Mouse (Mus musculus) 3T3-L1 (cell line): ENCODE results near the gene Strn3.

ENCODE experiments used
- DNase-seq: peaks from one replicate; pipeline ENCODE4 v3.0.0-alpha.2; 2015; ENCODE audit warnings: low read depth, low spot score

The Strn3 gene

GRCm38 (mm10) chr12:51621161-51621560 lies 70.5 kb downstream of the Strn3 start:
- DNase-seq: no peak

GRCm38 (mm10) chr12:51620572-51620971 lies 71.1 kb downstream of the Strn3 start:
- no peak for DNase-seq

- no peak for DNase-seq
These were observed 79.3 kb downstream of the Strn3 start for GRCm38 (mm10) chr12:51612361-51612760.

- peak; percentile 78 for DNase-seq
These were observed 85.6 kb downstream of the Strn3 start for GRCm38 (mm10) chr12:51606138-51606537.

- DNase-seq: no peak
These were observed 88.4 kb downstream of the Strn3 start for GRCm38 (mm10) chr12:51603306-51603705.

- no peak for DNase-seq
These were observed 97.6 kb downstream of the Strn3 start for GRCm38 (mm10) chr12:51594030-51594470.

- DNase-seq: no peak
These were observed 98.3 kb downstream of the Strn3 start, which contains the start of gene Coch for GRCm38 (mm10) chr12:51593229-51594029. TSS of gene Coch (plus strand) at chr12:51593341.

GRCm38 (mm10) chr12:51592888-51593228 lies 98.8 kb downstream of the Strn3 start:
- DNase-seq: no peak

GRCm38 (mm10) chr12:51591921-51592320 lies 99.8 kb downstream of the Strn3 start:
- no peak for DNase-seq

GRCm38 (mm10) chr12:51589263-51589662 lies 102.4 kb downstream of the Strn3 start:
- DNase-seq: no peak

GRCm38 (mm10) chr12:51577816-51578215 lies 113.9 kb downstream of the Strn3 start:
- DNase-seq: peak; percentile 36

GRCm38 (mm10) chr12:51572651-51573050 lies 119.0 kb downstream of the Strn3 start:
- no peak for DNase-seq

- DNase-seq: no peak
These were observed 121.8 kb downstream of the Strn3 start for GRCm38 (mm10) chr12:51569944-51570343.

- no peak for DNase-seq
These were observed 122.2 kb downstream of the Strn3 start for GRCm38 (mm10) chr12:51569472-51569871.

- DNase-seq: no peak
These were observed 124.5 kb downstream of the Strn3 start for GRCm38 (mm10) chr12:51567225-51567624.

- DNase-seq: no peak
These were observed 130.3 kb downstream of the Strn3 start for GRCm38 (mm10) chr12:51561416-51561815.
